Mouse (Mus musculus) bone marrow macrophage, adult 2 months (primary cell): ENCODE data around the gene Lamb3. TPM values are rescaled to one million over a fixed set of nuclear protein-coding genes. Genes with fewer than 3 reads are reported as not detected.

Source experiments
- H3K27ac ChIP-seq: 2 replicates; pipeline ENCODE4 v1.5.1; 2012; ENCODE audit warnings: low read depth, low read length; ENCODE audit not compliant: insufficient read depth
- H3K4me1 ChIP-seq: 2 replicates; pipeline ENCODE4 v1.6.1; 2012; ENCODE audit warnings: low read length; ENCODE audit not compliant: control insufficient read depth, insufficient read depth
- H3K4me3 ChIP-seq: 2 replicates; pipeline ENCODE4 v1.5.1; 2012; ENCODE audit warnings: mild to moderate bottlenecking, low read length, moderate library complexity; ENCODE audit not compliant: insufficient read depth
- CTCF ChIP-seq: IDR thresholded peaks from 2 replicates; pipeline ENCODE4 v1.5.1; 2012; ENCODE audit warnings: low read depth, mild to moderate bottlenecking, low read length, moderate library complexity
- POLR2A ChIP-seq: IDR thresholded peaks from 2 replicates; pipeline ENCODE4 v1.6.1; 2012; ENCODE audit warnings: mild to moderate bottlenecking, low read depth, low read length, borderline replicate concordance
- polyA plus RNA-seq: library from polyadenylated mRNA; stranded (reverse); fragments of >200 nt; gene quantifications from 2 replicates; pipeline ENCODE4 v1.2.4, GENCODE M21; 2012; ENCODE audit not compliant: missing spikeins, insufficient read depth, insufficient read length

The Lamb3 gene
- polyA plus RNA-seq, 1 experiment = 0.50 TPM

- TF ChIP-seq POLR2A (no peak), CTCF (no peak)
- Histone ChIP-seq H3K4me1 (0 out of 2 replicates have a peak, but pooled peaks cover 2% of the 10 kb centered on the region), H3K4me3 (no peak overlapping the region), H3K27ac (no peak overlapping the region)
Measured at GRCm38 (mm10) chr1:193256289-193256577, 48.7 kb downstream of the Lamb3 start.

GRCm38 (mm10) chr1:193256621-193257098 lies 49.2 kb downstream of the Lamb3 start:
- TF ChIP-seq POLR2A (no peak), CTCF (no peak)
- 0 out of 2 replicates have a peak, but pooled peaks cover 2% of the 10 kb centered on the region for H3K4me1 ChIP-seq
- no peak overlapping the region for H3K4me3 ChIP-seq
- no peak overlapping the region for H3K27ac ChIP-seq

GRCm38 (mm10) chr1:193259559-193259958 lies 52.1 kb downstream of the Lamb3 start:
- H3K27ac ChIP-seq = no peak overlapping the region
- H3K4me1 ChIP-seq = peaks cover 2% of the 10 kb centered on the region; the same call in 1 of the 2 replicates
- TF ChIP-seq CTCF (no peak), POLR2A (no peak)
- H3K4me3 ChIP-seq = no peak overlapping the region

- TF ChIP-seq CTCF (no peak), POLR2A (no peak)
- Histone ChIP-seq H3K4me1 (no peaks in the 10 kb centered on the region; the same call in 1 of the 2 replicates), H3K4me3 (no peak overlapping the region), H3K27ac (no peak overlapping the region)
Measured at GRCm38 (mm10) chr1:193261897-193262548, 54.5 kb downstream of the Lamb3 start.

GRCm38 (mm10) chr1:193263026-193263907 lies 55.8 kb downstream of the Lamb3 start:
- TF ChIP-seq CTCF (no peak), POLR2A (no peak)
- Histone ChIP-seq H3K4me3 (no peak overlapping the region), H3K4me1 (no peaks in the 10 kb centered on the region; the same call in 1 of the 2 replicates), H3K27ac (no peak overlapping the region)

GRCm38 (mm10) chr1:193263955-193264598 lies 56.6 kb downstream of the Lamb3 start, which contains the start of gene Hsd11b1:
TSS of gene Hsd11b1 (minus strand) at chr1:193264075.
- Histone ChIP-seq H3K4me1 (no peaks in the 10 kb centered on the region; the same call in 1 of the 2 replicates), H3K4me3 (no peak within 1 kb of the TSS), H3K27ac (no peak within 1 kb of the TSS)
- TF ChIP-seq CTCF (no peak), POLR2A (no peak)

- H3K4me1 ChIP-seq = peaks cover under 1% of the 10 kb centered on the region
- no peak overlapping the region for H3K4me3 ChIP-seq
- no peak for TF ChIP-seq POLR2A
- TF ChIP-seq CTCF = no peak
- no peak overlapping the region for H3K27ac ChIP-seq
Measured at GRCm38 (mm10) chr1:193265734-193266133, 58.2 kb downstream of the Lamb3 start.

GRCm38 (mm10) chr1:193270965-193271763 lies 63.7 kb downstream of the Lamb3 start:
- peaks cover 13% of the 10 kb centered on the region for H3K4me1 ChIP-seq
- H3K4me3 ChIP-seq = no peak overlapping the region
- no peak overlapping the region for H3K27ac ChIP-seq
- TF ChIP-seq CTCF = no peak
- no peak for TF ChIP-seq POLR2A
